Mouse (Mus musculus) lung, adult 2 months (tissue): Measurements from ENCODE around the gene Synrg. TPM values are rescaled to one million over a fixed set of nuclear protein-coding genes. Genes with fewer than 3 reads are reported as not detected.

Experiments
- DNase-seq: peaks from one replicate; pipeline ENCODE4 v3.0.0; 2022
- H3K4me1 ChIP-seq: fragments of 200-500 bp; 2 replicates; pipeline ENCODE4 v1.6.1; 2011; ENCODE audit warnings: low read length; ENCODE audit not compliant: control insufficient read depth, insufficient read depth
- H3K4me3 ChIP-seq: fragments of 200-500 bp; replicated peaks from 2 replicates; pipeline ENCODE3; 2011; ENCODE audit warnings: low read depth, mild to moderate bottlenecking, control low read depth, low read length; ENCODE audit errors: extremely low read depth
- CTCF ChIP-seq: fragments of 200-500 bp; IDR thresholded peaks from 2 replicates; pipeline ENCODE4 v1.5.1; 2011; ENCODE audit warnings: mild to moderate bottlenecking, low read length, control low read depth; ENCODE audit not compliant: insufficient read depth
- POLR2A ChIP-seq: fragments of 200-500 bp; IDR thresholded peaks from 2 replicates; pipeline ENCODE4 v1.6.1; 2011; ENCODE audit warnings: low read depth, mild to moderate bottlenecking, control low read depth, low read length, borderline replicate concordance; ENCODE audit errors: extremely low read depth
- WGBS: fragments of 180-500 bp; shearing (Covaris S2); methylation state at CpG from one replicate; pipeline ENCODE4 v1.1.7; 2018; 5-methylcytosine and 5-hydroxymethylcytosine counted together
- polyA plus RNA-seq: library from polyadenylated mRNA; depleted of rRNA; stranded (reverse); fragments of >200 nt; gene quantifications from 2 replicates; pipeline ENCODE4 v1.2.3, GENCODE M21; 2012

Gene Synrg
- polyA plus RNA-seq, 1 experiment = 30.5 TPM

DNA sequence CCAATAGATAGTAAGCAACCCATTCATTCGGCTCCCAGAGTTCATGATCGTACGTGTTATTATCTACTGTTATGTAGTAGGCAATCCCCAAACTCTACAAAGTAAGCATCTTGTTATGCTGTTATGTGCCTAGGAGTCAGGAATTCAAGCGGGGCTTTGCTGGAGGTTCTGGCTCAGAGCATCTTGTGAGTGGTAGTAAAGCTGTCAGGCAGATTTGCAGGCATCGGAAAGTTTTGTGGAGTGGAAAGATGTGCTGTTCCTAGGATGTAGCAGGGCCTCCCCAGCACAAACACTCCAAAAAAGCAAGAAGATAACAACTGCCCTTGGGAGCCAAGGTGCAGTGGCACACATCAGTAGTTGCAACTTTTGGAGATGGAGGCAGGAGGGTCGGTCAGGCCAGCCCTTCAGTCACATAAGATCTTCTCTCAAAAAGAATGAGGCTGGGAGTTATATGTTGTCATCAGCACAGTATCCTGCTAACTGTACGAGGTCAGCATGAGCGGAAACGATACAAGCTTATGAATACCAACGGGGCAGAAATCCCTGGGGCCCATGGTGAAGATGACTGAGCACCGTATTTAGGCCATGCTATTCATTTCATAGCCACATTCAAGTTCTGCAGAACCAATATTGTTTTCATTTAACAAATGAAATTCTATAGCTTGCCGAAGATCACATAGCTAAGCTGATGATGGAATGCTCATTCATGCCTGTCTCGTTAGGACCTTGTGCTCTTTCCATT, 12.2 kb downstream of the Synrg start:
- WGBS = 87% methylated on average over 13 of the region's 13 CpGs
- DNase-seq = no peak
- no peaks in the 10 kb centered on the region for H3K4me1 ChIP-seq
- no peak overlapping the region for H3K4me3 ChIP-seq
- TF ChIP-seq POLR2A (no peak), CTCF (no peak)

DNA sequence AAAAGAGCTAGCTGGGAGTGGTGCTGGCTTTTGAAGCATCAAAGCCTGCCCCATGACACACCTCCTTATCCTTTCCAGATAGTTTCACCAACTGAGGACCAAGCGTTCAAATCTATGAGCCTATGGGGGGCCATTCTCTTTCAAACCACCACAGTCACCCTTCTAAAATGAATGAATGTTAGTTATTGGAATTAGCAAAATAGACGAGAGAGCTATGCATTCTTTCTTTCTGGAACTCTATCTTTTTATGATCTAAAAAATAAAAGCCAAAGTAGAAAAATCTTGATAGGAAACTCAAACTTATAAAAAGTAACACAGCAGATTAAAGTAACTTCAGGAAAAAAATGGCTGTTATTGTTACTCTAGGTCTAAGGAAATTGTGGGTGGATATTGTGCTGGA, 13.6 kb downstream of the Synrg start:
- Histone ChIP-seq H3K4me3 (no peak overlapping the region), H3K4me1 (no peaks in the 10 kb centered on the region)
- WGBS = 93% methylated on average over 2 of the region's 2 CpGs
- TF ChIP-seq CTCF = no peak
- no peak for TF ChIP-seq POLR2A
- DNase-seq = no peak

DNA sequence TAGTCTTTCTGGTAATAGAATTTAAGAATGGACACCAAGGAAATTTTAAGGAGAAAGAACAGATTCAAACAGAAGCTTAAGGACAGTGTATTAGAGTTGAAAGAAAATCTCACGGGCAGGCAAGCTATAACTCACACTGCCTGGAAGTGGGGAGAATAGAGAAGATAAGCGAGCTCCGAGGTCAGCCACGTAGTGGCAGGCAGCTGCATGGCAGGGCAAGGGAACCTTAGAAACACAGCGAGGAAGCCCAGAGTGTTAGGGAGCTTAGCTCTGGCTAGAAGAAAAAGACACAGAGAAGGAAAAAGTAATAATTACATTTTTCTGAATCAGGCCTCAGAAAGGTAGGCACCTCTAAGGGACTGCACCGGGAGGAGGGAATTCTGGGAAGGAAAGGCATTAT, 15.8 kb downstream of the Synrg start:
- 90% methylated on average over 6 of the region's 6 CpGs for WGBS
- no peak for DNase-seq
- H3K4me3 ChIP-seq = no peak overlapping the region

DNA sequence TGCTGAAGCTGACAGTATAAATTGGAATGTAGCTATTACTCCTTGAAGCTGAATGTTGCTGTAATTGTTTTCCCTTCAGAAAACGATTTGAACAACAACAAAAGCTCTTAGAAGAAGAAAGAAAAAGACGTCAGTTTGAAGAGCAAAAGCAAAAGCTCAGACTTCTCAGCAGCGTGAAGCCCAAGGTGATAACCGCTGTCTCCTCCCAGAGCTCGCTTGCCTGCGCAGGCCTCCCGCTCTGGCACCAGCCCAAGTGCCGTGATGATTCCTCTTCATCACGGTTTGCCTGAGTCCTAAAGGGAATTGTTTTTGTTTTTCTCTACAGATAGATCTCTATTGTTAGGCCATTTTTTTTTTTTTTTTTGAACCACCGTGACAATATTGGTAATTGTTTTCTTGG, 17.1 kb downstream of the Synrg start:
- no peak for TF ChIP-seq CTCF
- TF ChIP-seq POLR2A = no peak
- Histone ChIP-seq H3K4me1 (no peaks in the 10 kb centered on the region), H3K4me3 (no peak overlapping the region)
- DNase-seq = no peak
- WGBS = 78% methylated on average over 10 of the region's 10 CpGs

More for the DNA sequence above, 15.8 kb downstream of the Synrg start:
- TF ChIP-seq CTCF (no peak), POLR2A (no peak)
- H3K4me1 ChIP-seq = no peaks in the 10 kb centered on the region

DNA sequence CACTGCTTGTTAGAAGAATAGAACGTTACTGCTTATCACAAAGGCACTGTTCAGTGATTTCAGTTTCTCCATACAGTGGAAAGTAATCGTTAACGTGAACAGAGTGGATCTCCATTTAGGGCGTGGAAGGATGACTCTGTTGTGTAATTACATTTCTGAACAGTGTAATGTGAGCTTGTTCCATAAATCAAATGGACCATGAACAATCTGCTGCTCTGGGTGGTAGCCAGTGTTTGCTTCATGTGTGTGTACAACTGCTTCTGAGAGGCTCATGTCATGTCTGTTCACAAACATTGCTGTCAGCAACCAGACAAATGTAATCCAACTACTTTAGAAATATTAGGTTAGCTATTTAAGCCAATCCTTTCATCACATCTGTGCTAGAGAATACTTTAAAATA, 27.5 kb downstream of the Synrg start:
- TF ChIP-seq CTCF = no peak
- no peak for TF ChIP-seq POLR2A
- no peak for DNase-seq
- WGBS = 79% methylated on average over 4 of the region's 4 CpGs
- Histone ChIP-seq H3K4me3 (no peak overlapping the region), H3K4me1 (no peaks in the 10 kb centered on the region)

DNA sequence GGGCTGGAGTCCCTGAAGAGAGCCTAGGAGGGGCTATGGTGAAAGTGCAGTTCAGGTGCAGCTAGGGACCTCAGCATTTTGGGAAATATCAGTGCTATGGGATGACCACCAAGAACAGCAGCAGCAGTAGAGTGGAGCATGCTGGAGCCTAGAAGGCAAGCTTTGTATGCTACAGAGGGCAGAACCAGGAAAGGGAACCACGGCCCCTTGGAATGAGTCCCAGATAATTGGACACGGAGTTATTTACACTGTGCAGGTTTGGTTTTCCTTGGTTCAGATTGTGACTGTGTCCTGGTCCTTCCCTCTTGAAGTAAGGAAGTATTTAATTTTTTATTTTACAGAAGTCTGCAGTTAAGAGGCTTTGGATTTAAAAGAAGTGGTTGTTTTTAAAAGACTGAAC, 29.2 kb downstream of the Synrg start:
- peak; percentile 31 for DNase-seq
- H3K4me3 ChIP-seq = no peak overlapping the region
- WGBS = 15% methylated on average over 2 of the region's 2 CpGs
- H3K4me1 ChIP-seq = no peaks in the 10 kb centered on the region
- no peak for TF ChIP-seq POLR2A
- no peak for TF ChIP-seq CTCF

DNA sequence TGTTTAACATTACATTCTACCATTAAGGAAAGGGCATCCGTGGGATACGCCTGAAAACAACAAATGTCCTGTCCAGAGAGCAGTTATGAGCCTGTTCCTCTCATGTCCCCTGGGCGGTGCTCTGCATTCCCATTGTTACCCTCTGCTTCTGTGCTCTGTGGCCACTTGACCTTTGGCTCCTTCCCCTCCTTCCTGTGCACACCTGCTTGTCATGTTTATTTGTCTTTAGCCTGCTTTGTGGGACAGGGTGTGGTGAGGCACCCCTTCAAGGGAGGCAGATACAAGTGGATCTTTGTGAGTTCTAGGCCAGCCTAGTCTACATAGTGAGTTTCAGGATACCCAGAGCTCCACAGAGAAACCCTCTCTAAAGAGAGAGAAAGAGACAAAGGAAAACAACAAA, 30.3 kb downstream of the Synrg start:
- TF ChIP-seq CTCF = no peak
- TF ChIP-seq POLR2A = no peak
- DNase-seq = no peak
- WGBS = 75% methylated on average over 3 of the region's 3 CpGs

DNA sequence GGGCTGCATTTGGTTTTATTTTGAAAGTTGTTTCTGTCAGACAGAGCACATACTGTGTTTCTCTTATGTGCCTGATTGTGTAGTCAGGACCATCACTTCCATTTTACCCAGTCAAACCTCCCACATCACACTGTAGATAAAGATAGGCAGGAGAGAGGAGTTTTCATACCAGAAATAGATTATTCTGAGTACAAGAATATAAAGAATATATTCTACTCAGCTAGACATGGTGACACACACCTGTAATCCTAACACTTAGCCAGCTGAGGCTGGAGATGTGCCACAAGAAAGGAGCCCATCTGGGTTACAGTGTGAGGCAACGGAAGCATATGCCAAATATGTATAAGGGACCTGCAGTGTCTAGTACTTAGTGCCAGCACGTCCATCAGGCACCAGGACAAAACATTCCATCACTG, 31.3 kb downstream of the Synrg start:
- TF ChIP-seq CTCF = no peak
- TF ChIP-seq POLR2A = no peak

More for the DNA sequence above, 30.3 kb downstream of the Synrg start:
- no peak overlapping the region for H3K4me3 ChIP-seq
- H3K4me1 ChIP-seq = no peaks in the 10 kb centered on the region

DNA sequence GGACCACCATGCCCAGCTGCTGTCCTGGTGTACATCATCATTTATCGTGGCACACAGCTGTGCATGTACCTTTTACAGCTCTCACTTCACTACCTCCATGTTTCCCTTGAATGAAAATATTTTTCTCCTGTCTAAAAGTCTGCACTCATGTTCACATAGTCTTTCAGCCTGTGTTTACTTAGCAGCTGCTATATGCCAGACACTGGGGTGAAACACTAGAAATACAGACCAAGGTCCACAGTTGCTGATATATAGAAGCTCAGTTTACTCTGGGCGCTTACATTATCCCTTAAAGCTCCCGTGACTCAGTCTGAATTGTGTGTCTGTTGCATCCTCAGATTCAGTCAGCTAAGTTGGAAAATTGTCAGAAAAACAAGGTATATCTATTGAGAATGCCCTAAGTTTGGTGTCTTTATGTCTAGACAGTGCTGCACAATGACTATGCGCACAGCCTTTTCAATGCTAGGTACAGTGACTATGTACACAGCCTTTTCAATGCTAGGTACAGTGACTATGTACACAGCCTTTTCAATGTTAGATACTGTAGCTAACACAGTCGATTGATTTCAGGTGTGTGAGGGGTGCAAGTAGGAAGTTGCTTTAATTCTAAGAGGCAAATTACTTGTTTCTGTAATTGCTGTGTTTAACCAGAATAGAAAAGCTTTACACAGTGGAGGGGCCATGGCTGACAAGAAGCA, 33.1 kb downstream of the Synrg start:
- TF ChIP-seq CTCF (no peak), POLR2A (no peak)
- 87% methylated on average over 5 of the region's 5 CpGs for WGBS
- DNase-seq = no peak
- no peak overlapping the region for H3K4me3 ChIP-seq
- no peaks in the 10 kb centered on the region for H3K4me1 ChIP-seq

More for the DNA sequence above, 31.3 kb downstream of the Synrg start:
- DNase-seq = no peak
- WGBS = 78% methylated on average over 2 of the region's 2 CpGs
- H3K4me1 ChIP-seq = no peaks in the 10 kb centered on the region
- no peak overlapping the region for H3K4me3 ChIP-seq

DNA sequence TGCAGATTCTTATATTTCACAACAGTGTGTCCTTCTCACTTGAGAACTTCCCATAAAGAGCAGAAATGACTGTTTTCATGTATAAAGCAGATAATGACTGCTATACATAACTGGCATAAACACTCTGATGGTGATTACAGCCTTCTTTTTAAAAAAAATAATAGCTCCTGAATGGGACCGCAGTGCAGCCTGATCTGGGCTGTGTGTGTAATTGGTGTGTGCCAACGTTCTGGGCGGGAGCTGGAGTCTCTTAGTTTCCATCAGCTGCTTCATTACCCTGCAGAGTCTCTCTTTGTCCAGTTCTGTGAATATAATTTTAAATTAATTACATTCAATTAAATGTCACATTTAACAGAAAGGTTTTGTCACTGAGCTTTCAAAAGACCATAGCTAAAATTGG, 34.8 kb downstream of the Synrg start:
- TF ChIP-seq CTCF (no peak), POLR2A (no peak)
- 90% methylated on average over 3 of the region's 3 CpGs for WGBS
- DNase-seq = no peak
- H3K4me1 ChIP-seq = no peaks in the 10 kb centered on the region
- no peak overlapping the region for H3K4me3 ChIP-seq
